Mouse (Mus musculus): ENCODE measurements around the gene Gm28053.

DNA sequence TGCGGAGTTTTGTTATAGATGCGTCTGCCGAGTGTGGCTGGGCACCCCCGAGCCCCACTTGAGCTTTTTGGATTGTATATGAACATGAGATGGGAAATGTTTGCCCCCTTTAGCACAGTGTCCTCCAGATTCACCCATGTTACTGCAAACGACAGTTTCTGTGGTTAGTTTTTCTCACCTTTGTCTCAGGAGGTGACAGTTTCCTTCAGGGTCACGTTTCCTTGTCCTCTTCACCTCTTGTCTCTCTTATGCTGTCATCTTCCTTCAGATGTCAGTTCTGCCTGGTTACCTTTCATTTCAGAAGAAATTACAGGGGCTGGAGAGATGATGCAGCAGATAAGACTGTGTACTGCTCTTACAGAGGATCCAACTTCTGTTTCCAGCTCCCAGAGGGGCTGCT, 38.7 kb upstream of the Gm28053 start:
- TF ChIP-seq CTCF (IDR thresholded peaks at IDR 0.05; ENCODE audit: low read depth, low read length), result no peak
- no peak for TF ChIP-seq POLR2A (IDR thresholded peaks at IDR 0.05; ENCODE audit: borderline replicate concordance, low read depth, low read length)

Data from bone marrow macrophage, adult 2 months (primary cell).